Mouse (Mus musculus) forebrain, embryonic 14.5 days (tissue): Measurements from ENCODE around the gene Acnat1. TPM values are rescaled to one million over a fixed set of nuclear protein-coding genes. Genes with fewer than 3 reads are reported as not detected.
"Not testable (repeated sequence)": the region's sequence is repeated elsewhere in the genome, so short reads cannot be mapped to it uniquely, and the experiment has no call there.

Source experiments
- ATAC-seq: fragments of 200-750 bp; cut with Nextera tagmentation; 2 replicates; pipeline ENCODE4 v1.8.0; 2017; ENCODE audit warnings: mild to moderate bottlenecking, moderate library complexity
- DNase-seq: peaks from one replicate; pipeline ENCODE4 v3.0.0-alpha.2; 2015; ENCODE audit warnings: low spot score
- H3K27ac ChIP-seq: fragments of 300-500 bp; sonication (generic); 2 replicates; pipeline ENCODE4 v1.5.1; 2014; ENCODE audit warnings: low read depth, mild to moderate bottlenecking, control low read depth, low read length, moderate library complexity
- H3K27me3 ChIP-seq: fragments of 300-500 bp; sonication (generic); replicated peaks from 2 replicates; pipeline ENCODE4 v1.6.1; 2014; ENCODE audit warnings: low read length, control low read depth, mixed read lengths; ENCODE audit not compliant: control insufficient read depth, insufficient read depth
- H3K36me3 ChIP-seq: fragments of 300-500 bp; sonication (generic); 2 replicates; pipeline ENCODE4 v1.6.1; 2014; ENCODE audit warnings: low read length, control low read depth; ENCODE audit not compliant: control insufficient read depth, insufficient read depth
- H3K4me1 ChIP-seq: fragments of 300-500 bp; sonication (generic); 2 replicates; pipeline ENCODE4 v1.6.1; 2014; ENCODE audit warnings: antibody characterized with exemption, low read length, control low read depth; ENCODE audit not compliant: control insufficient read depth, insufficient read depth
- H3K4me2 ChIP-seq: fragments of 300-500 bp; sonication (generic); 2 replicates; pipeline ENCODE4 v1.6.1; 2014; ENCODE audit warnings: mild to moderate bottlenecking, control low read depth, low read length
- H3K4me3 ChIP-seq: fragments of 300-500 bp; sonication (generic); 2 replicates; pipeline ENCODE4 v1.5.1; 2014; ENCODE audit warnings: low read depth, low read length, control low read depth
- H3K9ac ChIP-seq: fragments of 300-500 bp; sonication (generic); 2 replicates; pipeline ENCODE4 v1.6.1; 2014; ENCODE audit warnings: mild to moderate bottlenecking, low read length, control low read depth, moderate library complexity
- H3K9me3 ChIP-seq: fragments of 300-500 bp; sonication (generic); replicated peaks from 2 replicates; pipeline ENCODE4 v1.6.1; 2016; ENCODE audit warnings: low read length, control low read depth, mixed read lengths; ENCODE audit not compliant: control insufficient read depth
- WGBS: fragments of 180-500 bp; shearing (Covaris S2); extraction: QIAGEN DNeasy Blood & Tissue Kit; methylation state at CpG from one replicate; pipeline ENCODE4 v1.1.7; 2014; 5-methylcytosine and 5-hydroxymethylcytosine counted together
- polyA plus RNA-seq: library from polyadenylated mRNA; unstranded; fragments of >200 nt; fragmentation: Nextera tagmentation; extraction: Ambion mirVana; gene quantifications from 2 replicates; pipeline ENCODE4 v1.2.1, GENCODE M21; 2014

The Acnat1 gene
- polyA plus RNA-seq, 1 experiment from 2014 or later, result not detected

- ATAC-seq (no peak), DNase-seq (no peak)
- H3K4me2 ChIP-seq, result no peak overlapping the region
- no peak overlapping the region for H3K9ac ChIP-seq
- no peak overlapping the region for H3K4me3 ChIP-seq
- no peaks in the 10 kb centered on the region for H3K4me1 ChIP-seq
- H3K27ac ChIP-seq, result no peak overlapping the region
- H3K36me3 ChIP-seq, result peaks cover 21% of the 10 kb centered on the region
- no peaks in the 10 kb centered on the region for H3K9me3 ChIP-seq
- 83% methylated on average over 2 of the region's 2 CpGs for WGBS
- no peaks in the 10 kb centered on the region for H3K27me3 ChIP-seq
These were observed 35.5 kb upstream of the Acnat1 start for GRCm38 (mm10) chr4:49509183-49509582.

GRCm38 (mm10) chr4:49506386-49506785 is 32.7 kb upstream of the Acnat1 start, which contains the start of gene Baat:
Gene Baat (minus strand): TSS chr4:49506557.
- DNase-seq, result no peak
- H3K9me3 ChIP-seq, result no peaks in the 10 kb centered on the region
- H3K4me2 ChIP-seq, result no peak within 1 kb of the TSS
- H3K4me1 ChIP-seq, result no peaks in the 10 kb centered on the region
- no peak within 1 kb of the TSS for H3K9ac ChIP-seq
- H3K27ac ChIP-seq, result no peak within 1 kb of the TSS
- 78% methylated on average over 3 of the region's 3 CpGs for WGBS
- H3K4me3 ChIP-seq, result no peak within 1 kb of the TSS
- H3K27me3 ChIP-seq, result no peaks in the 10 kb centered on the region
- ATAC-seq, result no peak
- no peaks in the 10 kb centered on the region for H3K36me3 ChIP-seq

- DNase-seq (no peak), ATAC-seq (no peak)
- H3K9me3 ChIP-seq, result no peaks in the 10 kb centered on the region
- no peak overlapping the region for H3K4me3 ChIP-seq
- H3K9ac ChIP-seq, result no peak overlapping the region
- H3K36me3 ChIP-seq, result no peaks in the 10 kb centered on the region
- no peak overlapping the region for H3K4me2 ChIP-seq
- WGBS, result 82% methylated on average over 1 of the region's 1 CpGs
- no peak overlapping the region for H3K27ac ChIP-seq
- H3K27me3 ChIP-seq, result no peaks in the 10 kb centered on the region
- no peaks in the 10 kb centered on the region for H3K4me1 ChIP-seq
These were observed 29.9 kb upstream of the Acnat1 start for GRCm38 (mm10) chr4:49503563-49503962.

- H3K4me1 ChIP-seq, H3K4me3 ChIP-seq, H3K4me2 ChIP-seq, ATAC-seq, H3K27me3 ChIP-seq, H3K36me3 ChIP-seq, H3K9me3 ChIP-seq, H3K27ac ChIP-seq, H3K9ac ChIP-seq, DNase-seq: not testable (repeated sequence)
- WGBS, result 81% methylated on average over 3 of the region's 3 CpGs
These were observed 12.4 kb upstream of the Acnat1 start for GRCm38 (mm10) chr4:49485934-49486650.

GRCm38 (mm10) chr4:49485442-49485841 is 11.7 kb upstream of the Acnat1 start:
- no peak for ATAC-seq
- no peak overlapping the region for H3K27ac ChIP-seq

GRCm38 (mm10) chr4:49480896-49481295 is 7.2 kb upstream of the Acnat1 start:
- H3K9me3 ChIP-seq, result no peaks in the 10 kb centered on the region
- ATAC-seq (no peak), DNase-seq (no peak)
- no peaks in the 10 kb centered on the region for H3K27me3 ChIP-seq
- H3K9ac ChIP-seq, result no peak overlapping the region
- no peaks in the 10 kb centered on the region for H3K4me1 ChIP-seq
- WGBS, result 65% methylated on average over 3 of the region's 3 CpGs
- H3K27ac ChIP-seq, result no peak overlapping the region
- H3K4me3 ChIP-seq, result no peak overlapping the region
- no peak overlapping the region for H3K4me2 ChIP-seq
- H3K36me3 ChIP-seq, result no peaks in the 10 kb centered on the region

More at GRCm38 (mm10) chr4:49485442-49485841, 11.7 kb upstream of the Acnat1 start:
- no peak overlapping the region for H3K9ac ChIP-seq
- no peaks in the 10 kb centered on the region for H3K36me3 ChIP-seq
- H3K4me1 ChIP-seq, result no peaks in the 10 kb centered on the region
- no peak for DNase-seq
- H3K4me2 ChIP-seq, result no peak overlapping the region
- no peaks in the 10 kb centered on the region for H3K9me3 ChIP-seq
- H3K4me3 ChIP-seq, result no peak overlapping the region
- no peaks in the 10 kb centered on the region for H3K27me3 ChIP-seq

- DNase-seq, result peak; percentile 8
- no peak overlapping the region for H3K9ac ChIP-seq
These were observed 6.5 kb upstream of the Acnat1 start for GRCm38 (mm10) chr4:49480104-49480760.

GRCm38 (mm10) chr4:49479035-49479434 is 5.3 kb upstream of the Acnat1 start:
- not testable (repeated sequence) for H3K36me3 ChIP-seq, H3K4me1 ChIP-seq, H3K27me3 ChIP-seq, DNase-seq, H3K9me3 ChIP-seq, H3K4me3 ChIP-seq, ATAC-seq, H3K27ac ChIP-seq, H3K9ac ChIP-seq, H3K4me2 ChIP-seq
- WGBS, result 16% methylated on average over 2 of the region's 2 CpGs

More at GRCm38 (mm10) chr4:49480104-49480760, 6.5 kb upstream of the Acnat1 start:
- H3K4me3 ChIP-seq, result no peak overlapping the region
- H3K9me3 ChIP-seq, result no peaks in the 10 kb centered on the region
- H3K27me3 ChIP-seq, result no peaks in the 10 kb centered on the region
- no peak overlapping the region for H3K4me2 ChIP-seq
- WGBS, result 26% methylated on average over 21 of the region's 21 CpGs
- H3K36me3 ChIP-seq, result no peaks in the 10 kb centered on the region
- ATAC-seq, result no peak
- no peaks in the 10 kb centered on the region for H3K4me1 ChIP-seq
- no peak overlapping the region for H3K27ac ChIP-seq
